Mouse (Mus musculus) bone marrow, adult 2 months (tissue): ENCODE measurements around the gene Frrs1.

Experiments used
- CTCF ChIP-seq: fragments of 200-500 bp; IDR thresholded peaks from 2 replicates; pipeline ENCODE4 v1.5.1; 2011; ENCODE audit warnings: low read length, control low read depth; ENCODE audit not compliant: control insufficient read depth, insufficient read depth
- POLR2A ChIP-seq: fragments of 200-500 bp; IDR thresholded peaks from 2 replicates; pipeline ENCODE4 v1.6.1; 2011; ENCODE audit warnings: low read depth, mild to moderate bottlenecking, control low read depth, low read length, borderline replicate concordance; ENCODE audit not compliant: control insufficient read depth

DNA sequence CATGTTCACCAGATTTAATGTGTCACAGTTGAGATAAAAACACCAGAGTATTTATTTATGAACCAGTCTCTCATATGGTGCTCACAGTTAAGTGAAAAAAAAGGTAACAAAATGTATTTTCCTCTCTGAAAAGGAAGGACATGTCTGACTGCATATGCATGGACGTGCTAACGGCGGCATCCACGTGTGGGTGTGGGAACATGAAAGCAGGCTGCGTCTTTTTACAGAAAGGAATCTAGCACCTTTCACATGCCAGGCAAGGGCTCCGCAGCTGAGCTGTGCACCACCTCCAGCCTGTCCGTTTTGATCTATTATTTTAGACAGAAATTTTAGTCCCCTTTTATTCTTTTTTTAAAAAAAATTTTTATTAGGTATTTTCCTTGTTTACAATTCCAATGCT lies 30.1 kb downstream of the Frrs1 start:
- TF ChIP-seq CTCF (no peak), POLR2A (no peak)
